Mouse (Mus musculus): ENCODE measurements around the gene Vmn2r29. TPM values are rescaled to one million over a fixed set of nuclear protein-coding genes. Genes with fewer than 3 reads are reported as not detected.
A peak's percentile ranks its signal among the peaks of the same experiment; 100 is the strongest.
"Not testable (repeated sequence)": the region's sequence is repeated elsewhere in the genome, so short reads cannot be mapped to it uniquely, and the experiment has no call there.

Gene Vmn2r29
- 0.97 and 1.1 TPM in 2 replicates for polyA plus RNA-seq (2014; fragmentation: Nextera tagmentation; extraction: Ambion mirVana)

- not testable (repeated sequence) for H3K9me3 ChIP-seq (ENCODE audit: control insufficient read depth, low read length); H3K4me3 ChIP-seq (ENCODE audit: low read depth, low read length); ATAC-seq (ENCODE audit: low read depth); H3K4me1 ChIP-seq (ENCODE audit: control insufficient read depth, insufficient read depth, low read length); H3K9ac ChIP-seq (ENCODE audit: low read depth, low read length); H3K27ac ChIP-seq (replicated peaks; ENCODE audit: low read depth, low read length); H3K36me3 ChIP-seq (ENCODE audit: control insufficient read depth, insufficient read depth, low read length); DNase-seq (ENCODE audit: low spot score); H3K27me3 ChIP-seq (replicated peaks; ENCODE audit: control insufficient read depth, insufficient read depth, low read length); H3K4me2 ChIP-seq (ENCODE audit: low read depth, low read length)
- no CpG with 5 or more reads among the region's 1 CpGs for WGBS
These were observed at the start of gene Vmn2r29 for GRCm38 (mm10) chr7:7247228-7247627. Gene Vmn2r29, minus strand, starts transcription at chr7:7247328.

GRCm38 (mm10) chr7:7295595-7295994 is 48.5 kb upstream of the Vmn2r29 start:
- no peak for DNase-seq (ENCODE audit: low spot score)
- Histone ChIP-seq H3K4me2 (ENCODE audit: low read depth, low read length) (no peak overlapping the region), H3K36me3 (ENCODE audit: control insufficient read depth, insufficient read depth, low read length) (peaks cover 42% of the 10 kb centered on the region), H3K4me1 (ENCODE audit: control insufficient read depth, insufficient read depth, low read length) (no peaks in the 10 kb centered on the region), H3K9me3 (ENCODE audit: control insufficient read depth, low read length) (0 out of 2 replicates have a peak, but pooled peaks cover 4% of the 10 kb centered on the region), H3K9ac (ENCODE audit: low read depth, low read length) (no peak overlapping the region), H3K27me3 (replicated peaks; ENCODE audit: control insufficient read depth, insufficient read depth, low read length) (no peaks in the 10 kb centered on the region), H3K27ac (replicated peaks; ENCODE audit: low read depth, low read length) (no peak overlapping the region), H3K4me3 (ENCODE audit: low read depth, low read length) (no peak overlapping the region)
- no peak for ATAC-seq (ENCODE audit: low read depth)
- 81% methylated on average over 16 of the region's 16 CpGs for WGBS

- whole genome bisulfite sequencing = 82% methylated on average over 1 of the region's 1 CpGs
- ATAC-seq (ENCODE audit: low read depth) (no peak), DNase-seq (ENCODE audit: low spot score) (no peak)
- no peak overlapping the region for H3K9ac ChIP-seq (ENCODE audit: low read depth, low read length)
- H3K27me3 ChIP-seq (replicated peaks; ENCODE audit: control insufficient read depth, insufficient read depth, low read length) = no peaks in the 10 kb centered on the region
- no peak overlapping the region for H3K4me3 ChIP-seq (ENCODE audit: low read depth, low read length)
- H3K4me1 ChIP-seq (ENCODE audit: control insufficient read depth, insufficient read depth, low read length) = no peaks in the 10 kb centered on the region
- no peak overlapping the region for H3K27ac ChIP-seq (replicated peaks; ENCODE audit: low read depth, low read length)
- no peak overlapping the region for H3K4me2 ChIP-seq (ENCODE audit: low read depth, low read length)
- H3K9me3 ChIP-seq (ENCODE audit: control insufficient read depth, low read length) = no peaks in the 10 kb centered on the region
- peaks cover 32% of the 10 kb centered on the region for H3K36me3 ChIP-seq (ENCODE audit: control insufficient read depth, insufficient read depth, low read length)
These were observed 34.3 kb upstream of the Vmn2r29 start for GRCm38 (mm10) chr7:7281383-7281782.

DNA sequence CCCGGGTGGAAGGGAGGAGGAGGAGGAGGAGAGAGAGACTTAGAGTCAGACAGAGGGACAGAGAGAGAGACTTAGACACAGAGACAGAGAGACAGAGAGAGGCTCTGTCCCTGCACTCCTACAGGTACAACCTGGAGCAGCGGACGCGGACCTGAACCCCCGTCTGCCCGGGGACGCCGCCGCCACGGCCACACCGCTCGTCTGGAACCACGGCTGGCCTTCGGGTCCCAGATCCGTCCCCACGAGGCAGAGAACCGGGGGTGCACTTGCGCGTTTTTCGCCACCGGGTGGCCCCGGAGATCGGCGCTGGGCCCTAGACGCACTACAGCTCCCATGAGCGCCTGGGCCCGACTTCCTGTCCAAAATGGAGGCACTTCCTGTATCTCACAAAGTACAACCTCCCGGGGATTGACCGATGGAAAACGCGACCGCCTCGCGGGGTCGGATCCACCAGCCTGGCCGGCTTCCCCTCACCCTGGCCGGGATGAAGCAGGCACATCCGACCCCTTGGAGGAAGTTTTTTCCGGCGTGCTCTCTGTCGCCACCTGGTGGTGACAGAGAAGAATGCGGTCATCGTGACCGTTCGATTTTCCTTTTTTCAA is 30.9 kb upstream of the Vmn2r29 start, which contains the start of gene Gm45844:
Gm45844 (minus strand) TSS at position 324 of the 602 bp plus-strand sequence.
- Histone ChIP-seq H3K4me2 (ENCODE audit: low read depth, low read length) (peak within 1 kb of the TSS; percentile 42), H3K36me3 (ENCODE audit: control insufficient read depth, insufficient read depth, low read length) (peaks cover 11% of the 10 kb centered on the region), H3K27ac (replicated peaks; ENCODE audit: low read depth, low read length) (peak within 1 kb of the TSS; percentile 74), H3K9ac (ENCODE audit: low read depth, low read length) (peak within 1 kb of the TSS; percentile 56), H3K4me3 (ENCODE audit: low read depth, low read length) (peak within 1 kb of the TSS; percentile 37)
- ATAC-seq (ENCODE audit: low read depth) = peak; percentile 99
- 42% methylated on average over 43 of the region's 45 CpGs for WGBS
- H3K27me3 ChIP-seq (replicated peaks; ENCODE audit: control insufficient read depth, insufficient read depth, low read length); H3K4me1 ChIP-seq (ENCODE audit: control insufficient read depth, insufficient read depth, low read length); H3K9me3 ChIP-seq (ENCODE audit: control insufficient read depth, low read length): not testable (repeated sequence)
- peak; percentile 54 for DNase-seq (ENCODE audit: low spot score)

DNA sequence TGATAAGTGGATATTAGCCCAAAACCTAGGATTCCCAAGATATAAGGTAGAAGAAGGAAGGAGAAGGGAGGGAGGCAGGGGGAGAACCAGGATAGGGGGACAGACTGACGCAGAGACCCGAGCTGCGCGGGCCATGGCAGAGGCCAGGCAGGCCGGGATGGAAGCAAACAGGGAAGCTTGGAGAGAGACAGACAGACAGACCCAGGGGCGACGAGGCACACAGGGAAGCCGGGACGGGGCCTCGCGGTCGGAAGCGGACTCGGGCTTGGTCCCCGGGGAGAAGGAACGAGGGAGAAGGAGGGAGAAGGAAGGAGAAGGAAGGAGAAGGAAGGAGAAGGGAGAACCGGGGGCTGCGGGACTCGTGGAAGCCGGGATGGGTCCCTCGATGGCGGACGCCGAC is 30.4 kb upstream of the Vmn2r29 start:
- H3K4me2 ChIP-seq (ENCODE audit: low read depth, low read length) = peak overlapping the region; percentile 42
- peak overlapping the region; percentile 37 for H3K4me3 ChIP-seq (ENCODE audit: low read depth, low read length)
- H3K4me1 ChIP-seq (ENCODE audit: control insufficient read depth, insufficient read depth, low read length); H3K27me3 ChIP-seq (replicated peaks; ENCODE audit: control insufficient read depth, insufficient read depth, low read length); H3K36me3 ChIP-seq (ENCODE audit: control insufficient read depth, insufficient read depth, low read length); ATAC-seq (ENCODE audit: low read depth); H3K9me3 ChIP-seq (ENCODE audit: control insufficient read depth, low read length): not testable (repeated sequence)
- peak; percentile 56 for DNase-seq (ENCODE audit: low spot score)
- 46% methylated on average over 24 of the region's 24 CpGs for WGBS
- peak overlapping the region; percentile 74 for H3K27ac ChIP-seq (replicated peaks; ENCODE audit: low read depth, low read length)
- H3K9ac ChIP-seq (ENCODE audit: low read depth, low read length) = peak overlapping the region; percentile 56

DNA sequence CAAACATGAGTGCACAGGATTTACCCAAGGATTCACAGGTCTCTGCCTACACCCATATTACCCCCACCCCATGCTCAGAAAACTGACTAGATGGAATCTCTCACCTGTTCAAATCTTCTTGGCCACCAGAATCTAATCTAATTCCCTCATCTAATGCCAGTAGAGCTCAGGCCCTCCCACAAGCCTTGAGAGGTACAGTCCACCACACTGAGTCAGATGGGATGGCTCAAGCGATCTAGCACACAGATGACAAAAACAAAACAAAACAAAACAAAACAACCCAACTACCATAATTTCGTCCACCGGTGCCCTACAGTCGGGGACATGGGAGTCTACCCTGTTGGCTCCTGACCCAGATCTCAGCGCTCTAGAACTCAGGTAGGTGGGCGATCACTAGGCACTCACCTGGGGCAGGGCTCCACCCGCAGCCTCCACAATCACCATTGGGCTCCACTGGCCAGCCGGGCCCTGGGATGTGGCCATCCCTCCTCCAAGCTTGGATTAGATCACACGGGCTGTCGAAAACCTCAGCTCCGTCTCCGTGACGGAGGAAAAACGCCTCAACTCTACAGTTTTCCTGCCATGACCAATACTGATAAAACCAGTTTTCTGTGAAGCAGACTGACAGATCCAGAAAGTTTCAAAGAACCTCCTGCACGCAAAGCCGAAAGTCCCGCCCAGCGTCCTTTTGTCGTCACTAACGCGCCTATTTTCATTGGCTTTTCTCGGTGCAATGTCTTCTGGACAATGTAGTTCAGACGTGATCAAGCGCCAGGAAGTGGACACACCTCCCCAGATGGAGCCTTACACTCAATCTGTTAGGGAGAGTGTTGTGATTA is 37.6 kb downstream of the Vmn2r29 start, which contains the start of gene Zfp772:
Zfp772 (minus strand) TSS at position 686 of the 839 bp plus-strand sequence.
- DNase-seq (ENCODE audit: low spot score) = peak; percentile 48
- H3K4me2 ChIP-seq (ENCODE audit: low read depth, low read length) = peak within 1 kb of the TSS; percentile 57
- H3K9me3 ChIP-seq (ENCODE audit: control insufficient read depth, low read length); H3K27ac ChIP-seq (replicated peaks; ENCODE audit: low read depth, low read length); H3K4me1 ChIP-seq (ENCODE audit: control insufficient read depth, insufficient read depth, low read length); H3K36me3 ChIP-seq (ENCODE audit: control insufficient read depth, insufficient read depth, low read length); H3K27me3 ChIP-seq (replicated peaks; ENCODE audit: control insufficient read depth, insufficient read depth, low read length); ATAC-seq (ENCODE audit: low read depth): not testable (repeated sequence)
- whole genome bisulfite sequencing = under 1% methylated on average over 23 of the region's 24 CpGs
- H3K4me3 ChIP-seq (ENCODE audit: low read depth, low read length) = peak within 1 kb of the TSS; percentile 47
- H3K9ac ChIP-seq (ENCODE audit: low read depth, low read length) = peak within 1 kb of the TSS; percentile 64

GRCm38 (mm10) chr7:7188191-7188942 is 58.8 kb downstream of the Vmn2r29 start:
- Histone ChIP-seq H3K4me2 (ENCODE audit: low read depth, low read length) (peak overlapping the region; percentile 47), H3K9me3 (ENCODE audit: control insufficient read depth, low read length) (no peaks in the 10 kb centered on the region), H3K4me1 (ENCODE audit: control insufficient read depth, insufficient read depth, low read length) (peaks cover 4% of the 10 kb centered on the region; the same call in 1 of the 2 replicates), H3K4me3 (ENCODE audit: low read depth, low read length) (peak overlapping the region; percentile 55), H3K9ac (ENCODE audit: low read depth, low read length) (no peak overlapping the region), H3K36me3 (ENCODE audit: control insufficient read depth, insufficient read depth, low read length) (0 out of 2 replicates have a peak, but pooled peaks cover 2% of the 10 kb centered on the region), H3K27me3 (replicated peaks; ENCODE audit: control insufficient read depth, insufficient read depth, low read length) (no peaks in the 10 kb centered on the region), H3K27ac (replicated peaks; ENCODE audit: low read depth, low read length) (no peak overlapping the region)
- WGBS = 12% methylated on average over 18 of the region's 18 CpGs
- ATAC-seq (ENCODE audit: low read depth) (peak; percentile 94), DNase-seq (ENCODE audit: low spot score) (peak; percentile 75)
